Mouse (Mus musculus): ENCODE results near the gene Egln2.

The Egln2 gene

GRCm38 (mm10) chr7:27130521-27131370 is 35.9 kb downstream of the Egln2 start:
- no peak for DNase-seq

- no peak for DNase-seq
Observed at GRCm38 (mm10) chr7:27129811-27130210, 36.8 kb downstream of the Egln2 start.

- DNase-seq, result no peak
Observed at GRCm38 (mm10) chr7:27128946-27129345, 37.7 kb downstream of the Egln2 start.

GRCm38 (mm10) chr7:27128162-27128561 is 38.4 kb downstream of the Egln2 start:
- peak in 1 of 2 experiments; percentile 9 for DNase-seq

- no peak for DNase-seq
Observed at GRCm38 (mm10) chr7:27124969-27125368, 41.6 kb downstream of the Egln2 start.

GRCm38 (mm10) chr7:27124305-27124832 is 42.2 kb downstream of the Egln2 start:
- no peak for DNase-seq

- DNase-seq, result no peak
Observed at GRCm38 (mm10) chr7:27119676-27120075, 46.9 kb downstream of the Egln2 start, which contains the start of gene Cyp2f2. TSS of gene Cyp2f2 (plus strand) at chr7:27119909.

- no peak for DNase-seq
Observed at GRCm38 (mm10) chr7:27118033-27118511, 48.5 kb downstream of the Egln2 start.

- DNase-seq, result no peak
Observed at GRCm38 (mm10) chr7:27111987-27112386, 54.6 kb downstream of the Egln2 start.

- DNase-seq, result no peak
Observed at GRCm38 (mm10) chr7:27111038-27111437, 55.6 kb downstream of the Egln2 start.

- no peak for DNase-seq
Observed at GRCm38 (mm10) chr7:27110327-27110726, 56.3 kb downstream of the Egln2 start.

Measured in cerebellum, postnatal 36 days (tissue).